Mouse (Mus musculus) frontal cortex, adult (tissue): ENCODE measurements around the gene Tyrp1.

Experiments used
- ATAC-seq: cut with Nextera tagmentation; 2 replicates; pipeline ENCODE4 v1.9.2; 2017; ENCODE audit warnings: mild to moderate bottlenecking, moderate library complexity, mixed read lengths; ENCODE audit not compliant: low TSS enrichment

Gene Tyrp1

DNA sequence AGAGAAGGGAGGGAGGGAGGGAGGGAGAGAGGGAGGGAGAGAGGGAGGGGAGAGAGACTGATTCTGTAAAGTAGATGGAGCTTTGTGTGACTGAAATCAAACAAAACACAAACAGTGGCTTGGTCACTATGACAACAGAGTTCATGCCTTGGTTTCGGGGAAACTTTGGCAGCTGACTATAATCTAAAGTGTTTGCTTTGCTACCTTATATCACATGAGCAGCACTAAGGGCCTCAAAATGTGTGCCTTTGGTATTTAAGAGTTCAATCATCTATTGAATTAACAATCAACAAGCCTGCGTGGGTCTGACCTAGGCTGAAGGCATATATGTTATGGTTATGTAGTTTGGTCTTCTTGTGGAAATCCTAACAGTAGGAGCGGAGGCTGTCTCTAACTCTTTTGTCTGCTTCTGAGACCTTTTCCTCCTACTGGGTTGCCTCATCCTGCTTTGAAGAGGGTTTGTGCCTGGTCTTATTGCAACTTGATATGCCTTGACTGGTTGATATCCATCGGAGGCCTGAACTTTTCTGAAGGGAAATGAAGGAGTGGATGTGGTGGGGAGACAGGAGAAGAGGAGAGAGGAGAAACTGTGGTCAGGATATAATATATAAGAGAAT is 61.5 kb downstream of the Tyrp1 start:
- ATAC-seq = no peak
